Mouse (Mus musculus): Measurements from ENCODE around the gene Olfm3. TPM values are rescaled to one million over a fixed set of nuclear protein-coding genes. Genes with fewer than 3 reads are reported as not detected.
A peak's percentile ranks its signal among the peaks of the same experiment; 100 is the strongest.

The Olfm3 gene
- 48.8 and 57.4 TPM in 2 replicates for polyA plus RNA-seq (2012; rRNA removed)

GRCm38 (mm10) chr3:114903924-114904438 is at the start of gene Olfm3:
Olfm3 (plus strand) TSS chr3:114904078.
- DNase-seq: peak; percentile 86 to 87
- H3K27me3 ChIP-seq (ENCODE audit: control insufficient read depth, insufficient read depth, low read length): no peaks in the 10 kb centered on the region
- H3K4me3 ChIP-seq (replicated peaks; ENCODE audit: insufficient read depth, low read depth, low read length): peak within 1 kb of the TSS; percentile 78
- H3K27ac ChIP-seq (ENCODE audit: insufficient read depth, low read length): peak within 1 kb of the TSS; percentile 86
- H3K4me1 ChIP-seq (ENCODE audit: control insufficient read depth, insufficient read depth, low read length): no peaks in the 10 kb centered on the region; the same call in 1 of the 2 replicates
- WGBS: 1% methylated on average over 21 of the region's 21 CpGs
- TF ChIP-seq POLR2A (IDR thresholded peaks at IDR 0.05; ENCODE audit: borderline replicate concordance, insufficient read depth, low read length) (peak; percentile 34; the same call in 1 of the 2 replicates), CTCF (IDR thresholded peaks at IDR 0.05; ENCODE audit: borderline replicate concordance, insufficient read depth, low read depth, low read length) (peak; percentile 44; the same call in 1 of the 2 replicates)

GRCm38 (mm10) chr3:114889764-114890163 is 14.1 kb upstream of the Olfm3 start:
- no peak for DNase-seq
- Histone ChIP-seq H3K4me1 (ENCODE audit: control insufficient read depth, insufficient read depth, low read length) (no peaks in the 10 kb centered on the region), H3K4me3 (replicated peaks; ENCODE audit: insufficient read depth, low read depth, low read length) (no peak overlapping the region), H3K27me3 (ENCODE audit: control insufficient read depth, insufficient read depth, low read length) (no peaks in the 10 kb centered on the region), H3K27ac (ENCODE audit: insufficient read depth, low read length) (no peak overlapping the region)
- 90% methylated on average over 3 of the region's 3 CpGs for WGBS
- TF ChIP-seq CTCF (IDR thresholded peaks at IDR 0.05; ENCODE audit: borderline replicate concordance, insufficient read depth, low read depth, low read length) (no peak), POLR2A (IDR thresholded peaks at IDR 0.05; ENCODE audit: borderline replicate concordance, insufficient read depth, low read length) (no peak)

GRCm38 (mm10) chr3:114904633-114905423 is 950 bp downstream of the Olfm3 start:
- Histone ChIP-seq H3K4me1 (ENCODE audit: control insufficient read depth, insufficient read depth, low read length) (no peaks in the 10 kb centered on the region; the same call in 1 of the 2 replicates), H3K27me3 (ENCODE audit: control insufficient read depth, insufficient read depth, low read length) (no peaks in the 10 kb centered on the region), H3K27ac (ENCODE audit: insufficient read depth, low read length) (peak overlapping the region; percentile 86), H3K4me3 (replicated peaks; ENCODE audit: insufficient read depth, low read depth, low read length) (peak overlapping the region; percentile 78)
- TF ChIP-seq POLR2A (IDR thresholded peaks at IDR 0.05; ENCODE audit: borderline replicate concordance, insufficient read depth, low read length) (no peak; the same call in 1 of the 2 replicates), CTCF (IDR thresholded peaks at IDR 0.05; ENCODE audit: borderline replicate concordance, insufficient read depth, low read depth, low read length) (no peak)
- WGBS: 2% methylated on average over 16 of the region's 16 CpGs
- DNase-seq: peak; percentile 65 to 69

GRCm38 (mm10) chr3:114907537-114907936 is 3.7 kb downstream of the Olfm3 start:
- H3K4me1 ChIP-seq (ENCODE audit: control insufficient read depth, insufficient read depth, low read length): peaks cover 4% of the 10 kb centered on the region; the same call in 1 of the 2 replicates
- H3K27ac ChIP-seq (ENCODE audit: insufficient read depth, low read length): no peak overlapping the region
- H3K4me3 ChIP-seq (replicated peaks; ENCODE audit: insufficient read depth, low read depth, low read length): peak overlapping the region; percentile 63
- no peaks in the 10 kb centered on the region for H3K27me3 ChIP-seq (ENCODE audit: control insufficient read depth, insufficient read depth, low read length)
- TF ChIP-seq CTCF (IDR thresholded peaks at IDR 0.05; ENCODE audit: borderline replicate concordance, insufficient read depth, low read depth, low read length) (peak; percentile 32; the same call in 1 of the 2 replicates), POLR2A (IDR thresholded peaks at IDR 0.05; ENCODE audit: borderline replicate concordance, insufficient read depth, low read length) (no peak)
- DNase-seq: peak in 1 of 2 experiments; percentile 76

- H3K4me3 ChIP-seq (replicated peaks; ENCODE audit: insufficient read depth, low read depth, low read length): peak overlapping the region; percentile 2
- peaks cover 6% of the 10 kb centered on the region; the same call in 1 of the 2 replicates for H3K4me1 ChIP-seq (ENCODE audit: control insufficient read depth, insufficient read depth, low read length)
- H3K27me3 ChIP-seq (ENCODE audit: control insufficient read depth, insufficient read depth, low read length): no peaks in the 10 kb centered on the region
- H3K27ac ChIP-seq (ENCODE audit: insufficient read depth, low read length): peak overlapping the region; percentile 58; the same call in 1 of the 2 replicates
- WGBS: 40% methylated on average over 3 of the region's 3 CpGs
- DNase-seq: peak; percentile 37 to 67
- no peak for TF ChIP-seq POLR2A (IDR thresholded peaks at IDR 0.05; ENCODE audit: borderline replicate concordance, insufficient read depth, low read length)
- no peak for TF ChIP-seq CTCF (IDR thresholded peaks at IDR 0.05; ENCODE audit: borderline replicate concordance, insufficient read depth, low read depth, low read length)
Measured at GRCm38 (mm10) chr3:114908846-114909245, 5.0 kb downstream of the Olfm3 start.

- DNase-seq: no peak
- TF ChIP-seq POLR2A (IDR thresholded peaks at IDR 0.05; ENCODE audit: borderline replicate concordance, insufficient read depth, low read length) (no peak), CTCF (IDR thresholded peaks at IDR 0.05; ENCODE audit: borderline replicate concordance, insufficient read depth, low read depth, low read length) (no peak)
- Histone ChIP-seq H3K4me1 (ENCODE audit: control insufficient read depth, insufficient read depth, low read length) (peaks cover 11% of the 10 kb centered on the region; the same call in 1 of the 2 replicates), H3K27ac (ENCODE audit: insufficient read depth, low read length) (no peak overlapping the region), H3K27me3 (ENCODE audit: control insufficient read depth, insufficient read depth, low read length) (no peaks in the 10 kb centered on the region), H3K4me3 (replicated peaks; ENCODE audit: insufficient read depth, low read depth, low read length) (no peak overlapping the region)
- 79% methylated on average over 3 of the region's 3 CpGs for WGBS
Measured at GRCm38 (mm10) chr3:114920102-114920501, 16.2 kb downstream of the Olfm3 start.

- TF ChIP-seq POLR2A (IDR thresholded peaks at IDR 0.05; ENCODE audit: borderline replicate concordance, insufficient read depth, low read length) (peak; percentile 21; the same call in 1 of the 2 replicates), CTCF (IDR thresholded peaks at IDR 0.05; ENCODE audit: borderline replicate concordance, insufficient read depth, low read depth, low read length) (no peak)
- H3K27ac ChIP-seq (ENCODE audit: insufficient read depth, low read length): no peak overlapping the region
- peaks cover 11% of the 10 kb centered on the region; the same call in 1 of the 2 replicates for H3K4me1 ChIP-seq (ENCODE audit: control insufficient read depth, insufficient read depth, low read length)
- 10% methylated on average over 4 of the region's 4 CpGs for WGBS
- peak; percentile 89 to 97 for DNase-seq
- no peak overlapping the region for H3K4me3 ChIP-seq (replicated peaks; ENCODE audit: insufficient read depth, low read depth, low read length)
- no peaks in the 10 kb centered on the region for H3K27me3 ChIP-seq (ENCODE audit: control insufficient read depth, insufficient read depth, low read length)
Measured at GRCm38 (mm10) chr3:114929605-114930004, 25.7 kb downstream of the Olfm3 start.
